Comparison of ENCODE assay signal across 8 mouse cellular contexts in the genomic region with DNA sequence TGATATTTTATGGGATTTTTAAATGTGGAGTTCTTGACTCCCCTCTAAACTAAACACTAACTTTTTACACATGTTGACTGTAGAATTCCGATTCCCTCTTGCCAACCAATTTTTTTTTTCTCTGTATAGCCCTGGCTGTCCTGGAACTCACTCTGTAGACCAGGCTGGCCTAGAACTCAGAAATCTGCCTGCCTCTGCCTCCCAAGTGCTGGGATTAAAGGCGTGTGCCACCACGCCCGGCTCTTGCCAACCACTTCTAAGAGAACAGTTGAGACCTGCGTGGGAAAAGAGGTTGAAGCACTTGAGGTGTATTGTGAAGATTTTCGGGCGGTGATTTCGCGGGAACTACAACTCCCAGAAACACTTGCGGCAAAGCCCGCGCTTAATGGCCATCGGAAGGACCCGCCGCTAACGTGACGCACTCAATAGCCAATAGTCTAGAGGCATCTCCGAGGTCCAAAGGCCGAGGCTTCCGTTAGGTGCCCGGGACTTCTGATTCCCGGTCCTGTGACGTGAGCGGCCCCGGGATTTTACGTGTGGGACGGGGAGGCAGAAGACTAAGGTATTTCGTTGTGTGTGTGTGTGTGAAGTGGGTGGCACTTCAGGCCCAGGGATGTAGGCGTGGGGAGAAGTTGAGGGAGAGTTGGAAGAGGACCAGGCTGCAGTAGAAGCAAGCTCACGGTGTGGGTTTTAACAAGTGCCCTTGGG. TPM values are rescaled to one million over a fixed set of nuclear protein-coding genes. Genes with fewer than 3 reads are reported as not detected.
DNase-seq lines count a peak whose midpoint lies in the region; ATAC-seq and TF ChIP-seq lines count a peak whose summit lies in the region.

A gene (plus strand): TSS at position 414 of the 708 bp plus-strand sequence.

- H3K36me3 ChIP-seq in E14TG2a.4 (ENCODE audit: insufficient read depth, low read length): peaks cover 14% of the 10 kb centered on the region; the same call in 1 of the 2 replicates
- no peaks in the 10 kb centered on the region for H3K36me3 ChIP-seq in forebrain, embryonic 12.5 days (replicated peaks)
- H3K36me3 ChIP-seq in heart, postnatal 0 days (replicated peaks; ENCODE audit: control insufficient read depth, insufficient read depth, low read length): no peaks in the 10 kb centered on the region
- H3K36me3 ChIP-seq in liver, embryonic 16.5 days (ENCODE audit: control insufficient read depth, insufficient read depth): no peaks in the 10 kb centered on the region
- H3K36me3 ChIP-seq in neural tube, embryonic 13.5 days: no peaks in the 10 kb centered on the region
- H3K36me3 ChIP-seq in testis, adult 2 months (ENCODE audit: control insufficient read depth, insufficient read depth, low read length): no peaks in the 10 kb centered on the region

- peak; percentile 41; the same call in 1 of the 2 replicates for TF ChIP-seq POLR2A in testis, adult 2 months (IDR thresholded peaks at IDR 0.05; ENCODE audit: control insufficient read depth, low read depth, low read length)

- no peak for TF ChIP-seq EP300 in heart, postnatal 0 days (IDR thresholded peaks at IDR 0.05; ENCODE audit: low read depth)

- peak; percentile 85 for DNase-seq in c-Kit-positive CD71-positive TER-119-positive erythroid progenitor cells, embryonic 14.5 days (ENCODE audit: low spot score)
- peak; percentile 92 for DNase-seq in heart, postnatal 0 days (ENCODE audit: low spot score)
- peak; percentile 88 to 93 for DNase-seq in kidney, postnatal 4 days

- 0 out of 2 replicates have a peak within 1 kb of the TSS, but pooled peaks have one; percentile 53 for H3K27ac ChIP-seq in forebrain, embryonic 12.5 days
- H3K27ac ChIP-seq in heart, postnatal 0 days (ENCODE audit: low read depth): peak within 1 kb of the TSS; percentile 73
- H3K27ac ChIP-seq in liver, embryonic 16.5 days (ENCODE audit: low read length): peak within 1 kb of the TSS; percentile 22
- H3K27ac ChIP-seq in neural tube, embryonic 13.5 days (replicated peaks): 0 out of 2 replicates have a peak within 1 kb of the TSS, but pooled peaks have one; percentile 34
- peak within 1 kb of the TSS; percentile 86 for H3K27ac ChIP-seq in testis, adult 2 months (ENCODE audit: control insufficient read depth, insufficient read depth, low read depth, low read length)

- H3K9me3 ChIP-seq in E14TG2a.4 (ENCODE audit: low read length): no peaks in the 10 kb centered on the region
- no peaks in the 10 kb centered on the region for H3K9me3 ChIP-seq in forebrain, embryonic 12.5 days
- no peaks in the 10 kb centered on the region for H3K9me3 ChIP-seq in heart, postnatal 0 days (replicated peaks; ENCODE audit: control insufficient read depth, low read length)
- no peaks in the 10 kb centered on the region for H3K9me3 ChIP-seq in liver, embryonic 16.5 days (replicated peaks; ENCODE audit: control insufficient read depth, low read length)
- H3K9me3 ChIP-seq in neural tube, embryonic 13.5 days: no peaks in the 10 kb centered on the region

- under 1% methylated on average over 30 of the region's 30 CpGs for WGBS in forebrain, embryonic 12.5 days
- under 1% methylated on average over 30 of the region's 30 CpGs for WGBS in heart, postnatal 0 days
- under 1% methylated on average over 30 of the region's 30 CpGs for WGBS in liver, embryonic 16.5 days (ENCODE audit: insufficient replicate concordance)
- 1% methylated on average over 30 of the region's 30 CpGs for WGBS in neural tube, embryonic 13.5 days

- ATAC-seq in forebrain, embryonic 12.5 days (ENCODE audit: low FRiP score): peak; percentile 92
- peak; percentile 95 for ATAC-seq in heart, postnatal 0 days (ENCODE audit: insufficient read depth, low read depth)
- ATAC-seq in liver, embryonic 16.5 days (ENCODE audit: low read depth): peak; percentile 93
- ATAC-seq in neural tube, embryonic 13.5 days (ENCODE audit: low read depth): peak; percentile 89

- H3K9ac ChIP-seq in forebrain, embryonic 12.5 days: peak within 1 kb of the TSS; percentile 57
- H3K9ac ChIP-seq in heart, postnatal 0 days (replicated peaks; ENCODE audit: low read depth, low read length): peak within 1 kb of the TSS; percentile 64
- peak within 1 kb of the TSS; percentile 73 for H3K9ac ChIP-seq in liver, embryonic 16.5 days (ENCODE audit: low read depth, low read length)
- peak within 1 kb of the TSS; percentile 58 for H3K9ac ChIP-seq in neural tube, embryonic 13.5 days

- H3K4me1 ChIP-seq in E14TG2a.4 (replicated peaks; ENCODE audit: low read depth, low read length): peaks cover 44% of the 10 kb centered on the region
- H3K4me1 ChIP-seq in forebrain, embryonic 12.5 days: peaks cover 26% of the 10 kb centered on the region
- peaks cover 6% of the 10 kb centered on the region; the same call in 1 of the 2 replicates for H3K4me1 ChIP-seq in heart, postnatal 0 days (ENCODE audit: control insufficient read depth, insufficient read depth)
- peaks cover 21% of the 10 kb centered on the region for H3K4me1 ChIP-seq in liver, embryonic 16.5 days (ENCODE audit: control insufficient read depth, low read depth, low read length)
- peaks cover 27% of the 10 kb centered on the region for H3K4me1 ChIP-seq in neural tube, embryonic 13.5 days (replicated peaks)
- peaks cover 19% of the 10 kb centered on the region for H3K4me1 ChIP-seq in testis, adult 2 months (ENCODE audit: control insufficient read depth, insufficient read depth, low read length)

- H3K4me2 ChIP-seq in forebrain, embryonic 12.5 days: peak within 1 kb of the TSS; percentile 75
- peak within 1 kb of the TSS; percentile 89 for H3K4me2 ChIP-seq in heart, postnatal 0 days (ENCODE audit: low read depth, low read length)
- H3K4me2 ChIP-seq in liver, embryonic 16.5 days (ENCODE audit: low read depth, low read length): peak within 1 kb of the TSS; percentile 78
- H3K4me2 ChIP-seq in neural tube, embryonic 13.5 days: peak within 1 kb of the TSS; percentile 79

- TF ChIP-seq CTCF in E14TG2a.4 (conservative IDR thresholded peaks at IDR 0.05; ENCODE audit: low read length): no peak
- no peak for TF ChIP-seq CTCF in heart, postnatal 0 days (IDR thresholded peaks at IDR 0.05; ENCODE audit: low read depth)
- TF ChIP-seq CTCF in testis, adult 2 months (IDR thresholded peaks at IDR 0.05; ENCODE audit: control insufficient read depth, insufficient read depth, insufficient replicate concordance, low read depth, low read length): no peak

- peaks cover 42% of the 10 kb centered on the region for H3K27me3 ChIP-seq in E14TG2a.4 (ENCODE audit: insufficient read depth, low read length)
- H3K27me3 ChIP-seq in forebrain, embryonic 12.5 days: peaks cover 32% of the 10 kb centered on the region
- H3K27me3 ChIP-seq in heart, postnatal 0 days (ENCODE audit: control insufficient read depth, insufficient read depth, low read length): no peaks in the 10 kb centered on the region
- peaks cover 17% of the 10 kb centered on the region for H3K27me3 ChIP-seq in liver, embryonic 16.5 days (ENCODE audit: control insufficient read depth, insufficient read depth, low read depth, low read length)
- H3K27me3 ChIP-seq in neural tube, embryonic 13.5 days: peaks cover 16% of the 10 kb centered on the region
- H3K27me3 ChIP-seq in testis, adult 2 months (ENCODE audit: control insufficient read depth, insufficient read depth, low read length): peaks cover 2% of the 10 kb centered on the region; the same call in 1 of the 2 replicates

- peak within 1 kb of the TSS; percentile 93 for H3K4me3 ChIP-seq in E14TG2a.4 (replicated peaks; ENCODE audit: low read length)
- H3K4me3 ChIP-seq in forebrain, embryonic 12.5 days (replicated peaks): peak within 1 kb of the TSS; percentile 68
- peak within 1 kb of the TSS; percentile 87 for H3K4me3 ChIP-seq in heart, postnatal 0 days (ENCODE audit: low read depth, low read length)
- peak within 1 kb of the TSS; percentile 72 for H3K4me3 ChIP-seq in liver, embryonic 16.5 days (ENCODE audit: low read depth, low read length)
- peak within 1 kb of the TSS; percentile 58 for H3K4me3 ChIP-seq in neural tube, embryonic 13.5 days
- peak within 1 kb of the TSS; percentile 96 for H3K4me3 ChIP-seq in testis, adult 2 months (ENCODE audit: control insufficient read depth, low read depth, low read length)

RNA-seq across cellular contexts. Expression of the gene that starts here (rescaled TPM):
- polyA plus RNA-seq in forebrain, embryonic 12.5 days (2016; fragmentation: Nextera tagmentation; extraction: Ambion mirVana): 19.0 and 20.5 TPM in 2 replicates
- total RNA-seq in heart, postnatal 0 days (2014; rRNA removed; ENCODE audit: low replicate concordance): 6.2 and 7.8 TPM in 2 replicates
- polyA plus RNA-seq in heart, postnatal 0 days (2015; fragmentation: Nextera tagmentation; extraction: Ambion mirVana): 12.6 and 14.6 TPM in 2 replicates
- polyA plus RNA-seq in liver, embryonic 16.5 days (2015; fragmentation: Nextera tagmentation; extraction: Ambion mirVana): 8.8 and 10.2 TPM in 2 replicates
- 17.1 and 17.9 TPM in 2 replicates for polyA plus RNA-seq in neural tube, embryonic 13.5 days (2015; fragmentation: Nextera tagmentation; extraction: Ambion mirVana)
- polyA plus RNA-seq in testis, adult 2 months (2012; rRNA removed): 3.8 and 4.5 TPM in 2 replicates

Comparison
In these comparisons a context has a peak if more than half of its experiments do, and no peak if none do; other contexts are left out.
1. Peak in every context shown above with its lines: DNase-seq, ATAC-seq, H3K4me3 ChIP-seq and H3K27ac ChIP-seq.
2. H3K27ac ChIP-seq: peak in every context shown above with its lines; median percentile 86 in testis, adult 2 months; 73 in heart, postnatal 0 days; 53 in forebrain, embryonic 12.5 days; 34 in neural tube, embryonic 13.5 days; 22 in liver, embryonic 16.5 days.